Mouse (Mus musculus) layer of hippocampus, adult 11-12 months (tissue): Measurements from ENCODE around the gene Egr2.
A peak's percentile ranks its signal among the peaks of the same experiment; 100 is the strongest.

Experiments used
- DNase-seq: peaks from one replicate; pipeline ENCODE4 v3.0.0; 2022; ENCODE audit warnings: low spot score

The Egr2 gene

GRCm38 (mm10) chr10:67538585-67539400 is 3.5 kb downstream of the Egr2 start:
- no peak for DNase-seq

GRCm38 (mm10) chr10:67539401-67539730 is 4.1 kb downstream of the Egr2 start:
- no peak for DNase-seq

- no peak for DNase-seq
Observed at GRCm38 (mm10) chr10:67540591-67540990, 5.3 kb downstream of the Egr2 start.

GRCm38 (mm10) chr10:67547850-67548260 is 12.6 kb downstream of the Egr2 start:
- no peak for DNase-seq

DNA sequence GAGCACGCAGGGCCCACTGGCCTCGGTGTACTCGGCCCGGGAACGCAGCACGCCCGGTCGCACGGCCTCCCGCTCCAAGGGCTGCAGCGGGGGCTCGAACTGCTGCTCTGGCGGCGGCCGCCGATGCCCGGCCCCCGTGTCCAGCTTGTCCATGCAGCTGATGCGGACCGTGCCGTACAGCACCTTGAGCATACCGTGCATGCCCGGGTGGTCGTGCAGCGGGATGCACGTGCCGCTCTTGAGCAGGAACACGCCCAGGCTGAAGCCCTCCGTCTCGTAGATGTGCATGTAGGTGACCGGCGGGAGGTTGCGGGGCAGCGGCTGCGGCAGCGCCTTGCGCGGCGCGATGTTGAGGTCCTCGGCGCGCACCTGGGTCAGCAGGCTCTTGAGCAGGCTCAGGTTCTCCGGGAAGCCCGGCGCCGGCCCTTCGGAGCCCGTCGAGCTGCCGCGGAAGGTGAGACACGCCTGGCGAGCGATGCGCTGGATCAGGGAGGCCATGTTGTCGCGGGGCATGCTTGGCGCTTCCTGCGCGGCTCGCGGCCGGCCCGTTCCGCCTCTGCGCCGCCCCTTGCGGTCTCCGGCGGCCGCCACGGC is 13.1 kb downstream of the Egr2 start:
- DNase-seq: peak; percentile 58

- peak; percentile 95 for DNase-seq
Observed at GRCm38 (mm10) chr10:67548877-67549731, 13.8 kb downstream of the Egr2 start, which contains the start of gene Ado. TSS of gene Ado (minus strand) at chr10:67548955.

DNA sequence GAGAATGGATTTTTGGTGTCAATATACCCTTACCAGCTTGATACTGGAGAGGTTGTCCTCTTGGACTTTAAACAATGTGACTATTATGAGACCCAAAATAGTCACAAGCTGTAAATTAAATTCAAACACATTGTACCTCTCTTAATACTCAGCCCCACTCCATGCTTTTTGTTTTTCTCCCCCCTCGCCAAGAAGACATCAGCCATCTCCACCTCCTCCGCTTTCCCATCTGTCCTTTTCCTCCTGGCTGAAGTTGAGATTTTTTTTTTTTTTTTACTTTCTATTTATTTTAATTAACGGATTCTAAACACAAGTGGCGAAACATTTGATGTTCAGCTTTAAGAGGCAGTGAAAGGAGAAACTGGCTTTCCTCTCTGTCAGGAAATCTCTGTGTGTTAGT is 22.8 kb downstream of the Egr2 start:
- DNase-seq: no peak

- DNase-seq: peak; percentile 11
Observed at GRCm38 (mm10) chr10:67559765-67560394, 24.6 kb downstream of the Egr2 start.

GRCm38 (mm10) chr10:67561185-67561584 is 25.9 kb downstream of the Egr2 start:
- no peak for DNase-seq

DNA sequence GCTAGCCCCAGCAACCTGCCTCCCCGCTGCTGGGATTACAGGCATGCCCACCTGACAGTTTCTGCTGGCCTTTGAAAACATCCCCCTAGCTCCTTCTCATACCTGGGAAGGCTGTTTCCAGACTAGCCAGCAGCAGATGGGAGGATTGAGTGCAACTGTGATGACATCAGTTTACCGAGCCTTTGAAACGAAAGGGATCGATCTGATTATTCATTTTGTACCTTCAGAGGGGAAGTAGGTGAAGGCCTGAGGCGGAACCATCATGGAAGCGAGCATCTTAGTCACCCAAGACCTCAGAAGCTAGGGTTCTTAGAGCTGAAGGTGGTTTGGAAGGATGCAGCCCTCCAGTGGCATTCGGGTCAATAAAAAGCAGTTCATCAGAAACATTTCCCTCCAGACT is 29.2 kb downstream of the Egr2 start:
- DNase-seq: no peak

DNA sequence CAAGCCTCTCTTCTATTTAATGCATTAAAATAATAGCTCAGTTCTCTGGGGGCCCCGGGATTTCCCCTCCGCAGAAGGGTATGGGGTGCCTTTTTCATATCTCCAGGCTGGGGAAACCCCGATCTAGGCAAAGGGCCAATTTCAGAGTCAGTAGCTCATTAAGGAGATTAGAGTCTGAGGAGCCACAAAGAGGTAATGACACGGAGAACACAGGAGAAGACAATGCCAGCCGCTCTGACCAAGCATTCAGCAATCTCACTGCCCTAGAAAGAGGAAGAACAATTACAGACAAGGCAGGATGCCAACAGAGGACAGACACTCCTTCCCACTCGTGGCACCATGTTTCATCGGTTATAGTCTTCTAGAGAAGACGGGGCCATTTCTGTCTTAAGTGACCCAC is 30.8 kb downstream of the Egr2 start:
- no peak for DNase-seq

GRCm38 (mm10) chr10:67569539-67569938 is 34.3 kb downstream of the Egr2 start:
- DNase-seq: no peak

DNA sequence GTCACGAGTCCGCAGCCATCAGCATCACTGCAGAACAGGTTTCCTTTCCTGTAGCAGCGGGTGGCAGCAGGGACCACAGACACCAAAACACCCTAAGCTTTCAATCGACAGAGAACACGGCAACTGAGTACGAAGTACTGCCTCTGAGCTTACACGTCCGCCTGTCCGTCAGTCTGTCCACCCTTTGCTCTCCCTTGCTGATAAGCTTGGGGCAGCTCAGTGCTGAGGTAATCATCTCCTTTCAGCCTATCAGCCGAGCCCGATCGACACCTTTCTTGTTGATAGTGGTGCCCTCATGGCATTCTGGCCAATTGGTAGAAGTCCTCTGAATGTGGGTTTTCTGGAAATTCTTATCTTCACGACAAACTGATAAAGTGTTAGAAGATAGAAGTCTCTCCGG is 36.2 kb downstream of the Egr2 start:
- DNase-seq: no peak

- DNase-seq: no peak
Observed at GRCm38 (mm10) chr10:67573310-67573709, 38.0 kb downstream of the Egr2 start.

GRCm38 (mm10) chr10:67579830-67580229 is 44.6 kb downstream of the Egr2 start:
- no peak for DNase-seq

DNA sequence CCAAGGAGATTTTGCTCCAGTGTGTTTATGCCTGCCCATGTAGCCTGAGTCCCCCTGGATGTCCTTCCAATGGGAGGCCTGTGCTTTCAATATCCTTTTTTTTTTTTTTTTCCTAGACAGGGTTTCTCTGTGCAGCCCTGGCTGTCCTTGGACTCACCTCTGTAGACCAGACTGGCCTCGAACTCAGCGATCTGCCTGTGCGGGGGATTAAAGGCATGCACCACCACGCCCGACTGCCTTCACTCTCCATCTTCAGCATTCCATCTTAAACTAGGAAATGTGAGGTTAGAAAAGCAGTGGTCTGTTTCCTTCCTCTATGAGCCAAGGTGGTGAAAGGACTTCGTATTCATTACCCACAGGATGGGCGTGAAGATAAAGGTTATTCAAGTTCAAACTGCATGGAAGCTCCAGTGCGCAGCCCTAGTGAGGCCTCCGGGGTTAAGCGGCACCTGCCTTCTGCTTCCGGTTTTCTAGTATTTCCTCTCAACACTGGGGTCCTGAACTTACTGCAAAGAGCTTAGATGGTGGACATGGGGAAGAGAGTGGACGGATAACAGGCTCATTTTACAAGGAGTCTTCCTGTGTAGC is 46.5 kb downstream of the Egr2 start:
- DNase-seq: no peak

DNA sequence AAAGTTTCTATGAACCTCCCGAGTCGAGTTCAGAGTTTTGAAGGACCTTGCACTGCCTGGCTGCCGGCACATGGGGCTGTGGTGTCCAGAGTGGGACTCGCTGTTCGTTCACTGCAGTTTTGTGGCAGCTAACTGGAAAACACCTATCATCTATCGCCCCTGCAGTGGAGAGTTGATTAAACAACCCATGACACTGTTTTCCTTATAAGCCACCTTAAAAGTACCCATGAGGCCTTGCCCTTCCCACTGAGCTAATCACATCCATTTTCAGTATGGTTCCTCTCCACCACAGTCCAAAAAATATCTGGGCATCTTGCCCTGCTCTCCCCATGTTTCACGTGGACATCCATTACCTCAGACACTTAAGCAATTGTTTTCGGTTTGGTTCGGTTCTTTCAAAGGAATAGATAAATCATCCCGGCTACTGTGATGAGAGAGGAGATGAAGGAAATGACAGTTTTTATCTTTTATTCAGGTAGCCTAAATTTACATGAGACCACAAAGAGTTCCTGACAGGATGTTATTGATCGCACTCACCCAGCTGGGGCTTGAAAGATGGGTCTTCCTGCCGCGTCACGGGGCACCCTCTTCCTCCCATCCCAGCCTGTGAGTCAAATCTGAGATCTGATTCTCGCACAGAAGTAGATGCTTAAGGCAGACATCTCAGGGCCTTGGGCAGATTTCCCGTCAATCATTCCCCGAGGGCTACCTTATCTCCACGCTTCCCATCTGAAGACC is 50.8 kb downstream of the Egr2 start:
- DNase-seq: no peak
